Mouse (Mus musculus): Measurements from ENCODE around the gene Ifit1. TPM values are rescaled to one million over a fixed set of nuclear protein-coding genes. Genes with fewer than 3 reads are reported as not detected.
"Not testable (repeated sequence)": the region's sequence is repeated elsewhere in the genome, so short reads cannot be mapped to it uniquely, and the experiment has no call there.

Gene Ifit1
- total RNA-seq (2021), result 1 to 10 TPM; 5.1 to 6.7 TPM
- long read RNA-seq, experiment 1, transcript Ifit1-201 (2 exons, 2,656 nt), result major isoform, 6 of 6 reads
- long read RNA-seq, experiment 1, partial matches to known transcripts, result 0 of 6 reads
- long read RNA-seq, experiment 1, other reads (novel, unspliced or antisense), result 0 of 6 reads
- long read RNA-seq, experiment 2, transcript Ifit1-201 (2 exons, 2,656 nt), result major isoform, 9 of 9 reads
- long read RNA-seq, experiment 2, partial matches to known transcripts, result 0 of 9 reads
- long read RNA-seq, experiment 2, other reads (novel, unspliced or antisense), result 0 of 9 reads

DNA sequence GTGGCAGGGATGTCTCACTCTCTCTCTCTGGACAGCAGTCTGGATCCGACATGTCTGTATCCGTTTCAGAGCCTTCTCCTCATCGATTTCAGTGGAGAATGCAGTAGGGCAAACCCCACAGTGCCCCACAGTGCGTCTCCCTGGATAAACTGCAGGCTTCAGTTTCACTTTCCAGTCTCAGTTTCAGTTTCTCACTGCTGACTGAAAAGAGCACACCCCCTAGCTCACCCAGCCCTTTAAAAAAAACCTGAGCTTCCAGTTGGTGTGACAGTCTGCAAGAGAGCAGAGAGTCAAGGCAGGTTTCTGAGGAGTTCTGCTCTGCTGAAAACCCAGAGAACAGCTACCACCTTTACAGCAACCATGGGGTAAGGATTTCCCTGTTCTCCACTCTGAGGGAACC lies at the start of gene Ifit1, which contains the start of gene Ifit1bl2:
Gene Ifit1 (plus strand): TSS at position 249 of the 400 bp plus-strand sequence.
Gene Ifit1bl2 (minus strand): TSS at position 121 of the 400 bp plus-strand sequence.
- DNase-seq (ENCODE audit: low spot score in 2 of 2), result no peak

DNA sequence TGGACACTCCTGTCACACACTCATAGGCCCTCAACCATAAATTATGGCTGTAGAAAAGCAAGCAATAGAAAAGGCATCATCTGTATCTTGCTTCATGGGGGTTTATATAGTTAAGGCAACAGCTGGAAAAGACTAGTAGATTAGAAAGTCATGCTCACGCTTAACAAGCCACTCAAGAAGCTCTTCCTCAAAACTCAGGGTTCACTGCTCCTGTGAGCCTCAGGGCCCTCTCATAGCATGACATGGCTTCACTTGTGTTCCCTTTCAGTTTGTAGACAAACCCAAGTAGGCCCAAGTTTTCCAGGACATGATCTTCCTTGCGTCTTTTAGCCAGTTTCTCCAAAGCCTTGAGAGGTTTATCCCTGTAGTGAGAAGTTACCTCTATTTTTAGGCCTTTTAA lies 47.2 kb upstream of the Ifit1 start:
- no peak for DNase-seq (ENCODE audit: low spot score in 2 of 2)

DNA sequence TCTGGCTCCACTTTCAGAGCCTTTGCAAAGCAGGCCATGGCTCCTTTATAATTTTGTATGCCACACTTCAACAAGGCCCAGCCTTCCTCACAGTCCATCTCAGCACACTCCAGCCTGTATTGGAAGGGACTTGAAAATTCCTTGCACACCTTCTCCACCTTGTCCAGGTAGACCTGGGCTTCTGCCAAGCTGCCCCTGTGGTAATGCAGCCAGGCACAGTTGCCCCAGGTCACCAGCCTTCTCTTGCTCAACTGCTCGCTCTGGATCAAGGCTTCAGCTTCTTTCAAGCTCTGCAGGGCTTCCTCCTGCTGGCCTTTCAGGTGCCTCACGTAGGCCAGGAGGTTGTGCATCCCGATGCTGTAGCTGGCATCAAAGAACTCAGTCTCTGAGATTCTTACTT lies 46.1 kb upstream of the Ifit1 start:
- not testable (repeated sequence) for DNase-seq (ENCODE audit: low spot score in 2 of 2)

DNA sequence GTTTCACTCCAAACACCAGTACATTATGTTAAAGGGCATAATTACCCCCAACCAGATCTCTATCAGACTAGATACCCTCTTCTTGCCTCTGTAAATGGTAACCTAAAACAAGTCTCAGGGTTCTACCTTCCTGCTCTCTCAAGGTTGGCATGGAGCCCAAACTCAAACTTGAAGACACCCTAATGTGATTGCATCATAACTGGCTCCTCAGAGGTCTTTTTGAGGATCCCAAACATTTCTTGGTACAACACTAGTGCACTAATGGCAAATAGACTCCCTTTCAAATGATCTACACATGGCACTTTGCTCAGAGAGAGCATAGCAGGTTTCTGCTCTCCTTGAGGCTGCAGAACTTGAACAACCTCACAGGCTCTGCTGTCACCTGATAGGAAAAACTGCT lies 43.9 kb upstream of the Ifit1 start:
- DNase-seq (ENCODE audit: low spot score in 2 of 2), result no peak

DNA sequence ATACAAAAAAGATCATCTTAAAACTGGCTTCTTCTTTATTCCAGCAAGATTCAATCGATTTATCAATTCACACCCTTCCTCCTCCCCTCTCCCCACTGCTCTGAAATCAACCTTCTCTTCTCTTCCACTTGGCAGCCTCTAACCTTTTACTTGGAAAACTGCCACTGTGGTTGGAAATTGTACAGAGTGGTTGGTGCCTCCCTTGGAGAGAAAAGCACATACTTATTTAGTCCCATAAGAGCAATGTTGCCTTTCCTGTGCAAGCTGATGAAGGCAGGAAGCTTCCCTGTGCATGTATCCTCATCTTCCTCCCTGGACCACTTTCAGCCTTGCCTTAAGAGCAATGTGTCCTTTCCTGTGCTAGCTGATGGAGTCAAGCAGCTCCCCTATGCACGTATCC lies 42.3 kb upstream of the Ifit1 start:
- no peak for DNase-seq (ENCODE audit: low spot score in 2 of 2)

DNA sequence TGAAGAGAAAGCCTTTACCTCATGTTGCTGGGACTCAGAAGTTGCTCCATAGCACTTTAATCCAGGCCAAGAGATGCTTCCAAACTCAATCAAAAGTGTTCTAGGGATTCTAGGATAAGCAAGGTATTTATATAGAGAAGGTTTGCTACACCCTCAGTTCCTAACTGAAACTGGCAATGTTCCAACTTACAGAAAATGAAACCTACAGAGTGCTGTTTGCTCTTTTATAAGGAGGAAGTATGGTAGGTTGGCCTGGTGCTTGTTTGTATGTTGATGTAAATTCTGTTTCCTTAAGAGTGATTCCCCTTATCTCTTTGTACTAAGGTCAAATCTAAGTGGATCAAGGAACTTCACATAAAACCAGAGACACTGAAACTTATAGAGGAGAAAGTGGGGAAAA lies 41.4 kb upstream of the Ifit1 start:
- not testable (repeated sequence) for DNase-seq (ENCODE audit: low spot score in 2 of 2)

DNA sequence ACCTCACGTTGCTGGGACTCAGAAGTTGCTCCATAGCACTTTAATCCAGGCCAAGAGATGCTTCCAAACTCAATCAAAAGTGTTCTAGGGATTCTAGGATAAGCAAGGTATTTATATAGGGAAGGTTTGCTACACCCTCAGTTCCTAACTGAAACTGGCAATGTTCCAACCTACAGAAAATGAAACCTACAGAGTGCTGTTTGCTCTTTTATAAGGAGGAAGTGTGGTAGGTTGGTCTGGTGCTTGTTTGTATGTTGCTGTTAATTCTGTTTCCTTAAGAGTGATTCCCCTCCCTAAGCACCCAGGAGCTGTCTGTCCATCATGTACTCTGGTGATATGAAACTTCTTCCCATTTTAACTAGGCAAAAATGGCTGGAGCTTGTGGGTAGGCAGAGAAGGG lies 38.8 kb upstream of the Ifit1 start, which contains the start of gene Ifit1bl1:
Gene Ifit1bl1 (minus strand): TSS at position 69 of the 400 bp plus-strand sequence.
- DNase-seq (ENCODE audit: low spot score in 2 of 2), result not testable (repeated sequence)

DNA sequence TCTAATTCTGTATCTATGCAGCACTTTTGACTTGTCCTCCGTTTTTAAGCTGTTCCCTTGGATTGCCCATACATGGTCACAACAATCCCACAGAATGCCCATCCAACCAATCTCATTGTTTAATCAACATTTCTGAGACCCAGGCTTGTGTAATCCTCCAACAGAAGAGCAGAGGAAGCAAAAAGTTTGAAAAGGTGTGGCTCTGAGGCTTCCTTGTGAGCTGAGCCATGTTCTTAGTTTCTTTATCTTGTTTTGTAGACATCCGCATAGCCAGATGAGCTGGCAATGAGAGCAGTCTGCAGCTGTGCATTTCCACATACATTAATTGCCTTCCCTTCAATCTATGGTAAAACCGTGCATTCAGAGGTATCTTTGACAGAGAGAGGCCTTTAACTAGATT lies 35.2 kb upstream of the Ifit1 start:
- no peak for DNase-seq (ENCODE audit: low spot score in 2 of 2)

DNA sequence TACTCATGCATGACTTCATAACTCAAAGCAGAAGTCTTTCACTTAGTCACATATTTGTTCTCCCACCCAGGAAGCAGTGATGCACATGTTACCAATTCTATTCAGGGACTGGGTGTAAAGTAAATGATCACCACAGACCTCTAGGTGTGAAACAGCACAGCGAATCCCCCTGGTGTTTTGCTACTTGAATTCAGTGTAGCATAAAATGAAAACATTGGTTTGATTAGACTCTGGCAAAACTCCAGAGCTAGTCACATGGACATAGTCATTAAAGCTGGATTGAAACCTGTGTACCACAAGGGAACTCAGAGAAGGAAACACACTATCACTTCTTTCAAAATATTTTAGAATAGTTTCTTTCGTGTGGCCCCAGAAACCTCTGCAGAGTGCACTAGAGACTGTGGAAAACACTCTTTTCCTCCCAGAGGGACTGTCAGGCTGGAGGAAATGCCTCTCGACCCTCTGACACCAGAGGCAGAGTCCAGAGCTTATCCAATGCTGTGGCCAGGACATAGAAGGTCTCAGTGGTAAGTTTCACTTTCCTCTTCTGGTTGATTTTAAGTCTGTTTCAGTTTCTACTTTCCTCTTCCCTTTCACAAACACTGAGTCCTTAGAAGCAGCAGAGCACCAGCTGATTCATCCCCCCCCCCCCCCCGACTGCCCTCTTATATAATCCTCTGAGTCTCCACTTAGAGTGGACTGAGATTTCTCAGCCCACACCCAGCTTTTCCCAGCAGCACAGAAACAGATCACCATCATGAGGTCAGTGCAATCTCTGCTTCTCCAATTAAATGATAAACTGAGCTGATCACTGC lies 33.2 kb upstream of the Ifit1 start, which contains the start of gene Ifit3b:
Gene Ifit3b (plus strand): TSS at position 734 of the 815 bp plus-strand sequence.
- peak in 1 of 2 experiments; percentile 40 for DNase-seq (ENCODE audit: low spot score in 2 of 2)

DNA sequence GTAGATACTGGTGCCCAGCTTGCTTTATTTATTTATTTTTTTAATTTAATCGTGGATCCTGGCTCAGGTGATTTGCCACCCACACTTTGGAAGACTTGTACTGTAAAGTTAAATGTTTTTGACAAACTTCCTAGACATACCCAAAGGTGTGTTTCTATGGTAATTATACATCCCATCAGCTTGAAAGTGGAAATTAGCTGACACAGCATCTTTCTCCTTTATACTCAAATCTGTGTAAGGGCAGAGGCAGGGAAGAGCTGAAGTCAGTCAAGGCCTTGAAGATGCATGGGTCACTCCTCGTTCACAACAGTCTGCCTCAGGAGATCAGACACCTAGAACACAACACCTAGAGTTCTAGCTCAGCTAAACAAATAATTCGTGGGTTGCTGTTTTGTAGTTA lies 30.6 kb upstream of the Ifit1 start:
- DNase-seq (ENCODE audit: low spot score in 2 of 2), result not testable (repeated sequence)

DNA sequence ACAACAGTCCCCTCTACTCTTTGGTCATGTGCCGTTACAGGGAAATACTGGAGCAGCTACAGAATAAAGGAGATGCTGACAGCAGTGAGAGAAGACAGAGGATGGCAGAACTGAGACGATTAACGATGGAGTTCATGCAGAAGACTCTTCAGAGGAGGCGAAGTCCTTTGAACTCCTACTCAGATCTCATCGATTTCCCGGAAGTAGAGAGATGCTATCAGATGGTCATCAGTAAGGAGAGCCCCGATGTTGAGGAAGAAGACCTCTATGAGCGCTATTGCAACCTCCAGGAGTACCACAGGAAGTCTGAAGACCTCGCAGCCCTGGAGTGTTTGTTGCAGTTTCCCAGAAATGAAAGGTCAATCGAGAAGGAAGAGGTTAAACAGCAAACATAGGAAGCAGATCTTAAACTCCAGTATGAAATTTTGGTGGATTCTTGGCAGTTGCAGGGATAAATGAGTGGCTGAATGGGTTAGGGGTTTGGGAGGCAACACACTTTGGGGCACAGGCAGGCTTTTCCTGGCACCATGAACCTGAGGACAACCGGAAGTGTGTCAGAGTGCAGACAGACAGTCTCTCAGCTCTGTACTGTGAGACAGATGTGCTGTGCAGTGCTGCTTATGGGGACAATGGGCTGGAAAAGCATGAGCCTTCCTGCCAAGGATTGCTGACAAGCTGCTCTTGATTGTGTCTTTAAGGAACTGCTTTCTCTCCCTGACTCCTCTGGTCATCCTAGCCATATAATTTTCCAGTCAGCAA lies 28.2 kb upstream of the Ifit1 start:
- not testable (repeated sequence) for DNase-seq (ENCODE audit: low spot score in 2 of 2)

DNA sequence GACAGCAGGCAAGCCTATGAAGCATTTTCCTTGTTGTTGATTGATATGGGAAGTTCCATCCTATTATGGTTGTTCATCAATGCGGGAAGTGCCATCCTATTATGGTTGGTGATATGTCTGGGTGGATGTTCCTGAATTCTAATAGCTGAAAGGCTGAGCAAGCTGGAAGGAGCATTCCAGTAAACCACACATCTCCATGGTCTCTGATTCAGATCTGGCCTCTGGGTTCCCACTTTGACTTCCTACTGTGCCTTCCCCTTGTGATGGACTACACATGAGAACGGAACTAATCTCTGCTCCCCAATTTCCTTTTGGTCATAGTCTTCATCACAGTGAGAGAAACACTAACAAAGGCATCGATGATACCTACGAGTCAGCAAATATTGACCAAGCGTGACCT lies 19.8 kb upstream of the Ifit1 start:
- no peak for DNase-seq (ENCODE audit: low spot score in 2 of 2)

DNA sequence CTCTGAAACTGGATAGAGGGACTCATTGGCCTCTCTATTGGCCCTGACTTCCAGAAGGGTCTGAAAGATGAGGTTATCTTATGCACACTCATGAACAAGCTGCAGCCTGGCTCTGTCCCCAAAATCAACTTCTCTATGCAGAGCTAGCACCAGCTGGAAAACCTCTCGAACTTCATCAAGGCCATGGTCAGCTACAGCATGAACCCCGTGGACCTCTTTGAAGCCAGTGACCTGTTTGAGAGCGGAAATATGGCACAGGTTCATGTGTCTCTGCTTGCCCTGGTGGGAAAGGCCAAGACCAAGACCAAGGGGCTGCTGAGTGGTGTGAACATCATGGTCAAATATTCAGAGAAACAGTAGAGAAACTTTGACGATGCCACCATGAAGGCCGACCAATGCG lies 16.9 kb upstream of the Ifit1 start:
- no peak for DNase-seq (ENCODE audit: low spot score in 2 of 2)

DNA sequence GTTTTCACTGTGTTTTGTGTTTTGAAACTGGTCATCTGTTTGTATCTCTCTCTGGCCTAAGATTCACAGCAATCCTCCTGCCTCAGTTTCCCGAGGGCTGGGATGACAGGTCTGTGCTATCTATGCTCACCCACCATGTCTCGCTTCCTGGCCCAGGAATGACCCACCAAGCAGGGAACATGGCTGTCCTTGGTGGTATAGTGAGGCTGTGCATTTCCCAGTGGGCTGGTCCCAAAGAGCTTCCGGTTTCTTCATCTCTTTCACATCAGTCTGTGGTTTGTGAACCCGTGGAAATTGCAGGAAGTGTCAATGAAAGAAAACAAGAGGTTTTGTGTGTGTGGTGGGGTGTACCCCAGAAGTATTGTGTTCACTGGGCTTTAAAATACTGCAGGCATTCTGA lies 16.0 kb upstream of the Ifit1 start:
- no peak for DNase-seq (ENCODE audit: low spot score in 2 of 2)

DNA sequence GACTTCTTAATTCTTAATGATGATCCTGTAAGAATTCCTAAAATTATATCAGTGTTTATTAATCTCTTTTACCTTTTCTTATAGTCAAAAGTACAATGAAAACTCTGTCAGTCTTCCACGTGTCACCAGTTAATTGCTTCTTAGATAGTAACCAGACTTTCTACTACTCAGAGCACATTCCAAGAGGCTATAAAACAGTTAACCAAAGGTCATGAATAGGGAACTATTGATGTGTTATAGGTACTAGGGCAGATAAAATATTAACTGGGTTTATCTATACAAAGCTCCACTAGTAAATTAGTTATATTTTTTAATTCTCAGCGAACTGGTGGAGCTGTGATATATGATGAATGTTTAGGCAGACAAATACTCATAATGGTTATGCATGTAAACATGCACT lies 13.2 kb upstream of the Ifit1 start:
- no peak for DNase-seq (ENCODE audit: low spot score in 2 of 2)

DNA sequence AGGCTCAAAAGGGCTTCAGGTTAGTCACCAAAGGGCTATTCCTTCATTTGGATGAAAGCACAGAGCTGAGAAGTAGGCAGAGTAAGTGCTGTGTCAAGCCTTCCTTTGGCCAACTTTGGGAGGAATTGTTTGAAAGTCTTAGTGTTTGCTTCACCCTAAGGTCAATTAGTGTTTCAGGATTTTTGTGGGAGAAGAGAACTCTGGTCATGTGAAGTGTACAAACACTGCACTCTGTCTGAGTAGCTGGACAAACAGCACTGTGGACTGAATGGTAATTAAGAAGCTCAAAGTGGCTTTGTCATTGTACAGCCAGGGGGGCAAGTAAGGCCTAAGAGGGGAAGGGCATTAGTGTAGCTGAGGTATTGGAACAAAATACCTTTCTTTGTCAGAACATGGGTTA lies 9.2 kb upstream of the Ifit1 start:
- DNase-seq (ENCODE audit: low spot score in 2 of 2), result no peak

DNA sequence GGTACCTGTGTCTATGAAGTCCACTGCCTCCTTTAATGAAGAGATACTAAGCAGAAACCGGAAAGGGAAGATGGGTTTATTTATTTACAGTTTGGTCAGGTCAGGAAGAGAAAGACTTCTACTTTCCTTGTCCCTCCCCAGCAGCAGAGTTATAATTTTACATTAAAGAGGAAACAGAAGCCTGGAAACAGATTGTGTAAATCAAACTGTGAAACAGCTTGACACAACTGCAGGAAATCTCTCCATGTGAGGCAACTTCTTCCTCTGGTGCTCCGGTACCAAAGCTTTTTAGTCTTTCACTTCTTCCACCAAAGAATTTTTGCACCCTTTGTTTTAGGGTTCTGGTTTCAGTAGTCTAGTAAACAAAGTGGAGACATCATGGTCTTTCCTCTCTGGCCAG lies 7.2 kb upstream of the Ifit1 start:
- no peak for DNase-seq (ENCODE audit: low spot score in 2 of 2)

DNA sequence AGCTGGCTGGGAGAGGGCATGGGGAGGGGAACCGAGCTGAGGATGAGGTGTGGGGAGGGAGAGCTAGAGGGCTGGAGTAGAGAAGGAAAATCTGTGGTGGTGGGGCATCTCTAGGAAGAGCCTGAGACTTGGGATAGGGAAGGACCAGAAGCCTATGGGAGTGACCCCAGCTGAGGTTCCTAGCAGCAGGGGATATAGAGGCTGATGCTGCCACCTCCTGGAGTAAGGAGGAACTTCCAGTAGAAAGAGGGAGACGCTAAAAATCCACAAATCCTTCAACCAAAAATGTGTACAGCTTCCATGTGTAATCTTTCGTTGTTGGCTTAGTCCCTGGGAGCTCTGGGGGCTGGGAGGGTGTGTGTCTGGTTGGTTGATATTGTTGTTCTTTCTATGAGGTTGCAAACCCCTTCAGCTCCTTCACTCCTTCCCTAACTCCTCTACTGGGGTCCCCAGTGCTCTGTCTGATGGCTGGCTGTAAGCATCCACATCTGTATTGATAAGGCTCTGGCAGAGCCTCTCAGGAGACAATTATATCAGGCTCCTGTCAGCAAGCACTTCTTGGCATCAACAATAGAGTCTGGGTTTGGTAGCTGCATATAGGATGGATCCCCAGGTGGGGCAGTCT lies 3.6 kb upstream of the Ifit1 start:
- peak; percentile 57 to 63 for DNase-seq (ENCODE audit: low spot score in 2 of 2)

DNA sequence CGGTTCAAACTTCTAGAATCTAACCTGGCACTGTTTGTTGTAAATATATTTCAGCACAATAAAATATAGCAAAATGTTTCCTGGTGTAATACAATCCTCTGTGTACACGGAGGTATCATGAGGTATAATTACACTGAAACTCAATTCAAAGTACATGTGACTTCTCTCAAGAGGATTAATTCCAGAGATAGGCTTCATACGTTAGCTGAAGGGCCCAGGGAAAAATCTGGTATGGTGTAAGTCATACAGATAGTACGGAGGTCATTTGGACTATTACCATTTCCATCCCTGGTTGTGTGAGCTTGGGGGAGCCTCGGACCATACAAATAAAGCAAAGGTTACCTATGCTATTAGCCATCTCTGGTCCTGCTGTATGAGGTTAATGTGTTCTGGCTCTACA lies 1.9 kb downstream of the Ifit1 start:
- no peak for DNase-seq (ENCODE audit: low spot score in 2 of 2)

DNA sequence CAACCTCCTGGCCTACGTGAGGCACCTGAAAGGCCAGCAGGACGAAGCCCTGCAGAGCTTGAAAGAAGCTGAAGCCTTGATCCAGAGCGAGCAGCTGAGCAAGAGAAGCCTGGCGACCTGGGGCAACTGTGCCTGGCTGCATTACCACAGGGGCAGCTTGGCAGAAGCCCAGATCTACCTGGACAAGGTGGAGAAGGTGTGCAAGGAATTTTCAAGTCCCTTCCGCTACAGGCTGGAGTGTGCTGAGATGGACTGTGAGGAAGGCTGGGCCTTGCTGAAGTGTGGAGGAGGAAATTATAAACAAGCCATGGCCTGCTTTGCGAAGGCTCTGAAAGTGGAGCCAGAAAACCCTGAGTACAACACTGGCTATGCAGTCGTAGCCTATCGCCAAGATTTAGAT lies 7.0 kb downstream of the Ifit1 start:
- DNase-seq (ENCODE audit: low spot score in 2 of 2), result not testable (repeated sequence)

DNA sequence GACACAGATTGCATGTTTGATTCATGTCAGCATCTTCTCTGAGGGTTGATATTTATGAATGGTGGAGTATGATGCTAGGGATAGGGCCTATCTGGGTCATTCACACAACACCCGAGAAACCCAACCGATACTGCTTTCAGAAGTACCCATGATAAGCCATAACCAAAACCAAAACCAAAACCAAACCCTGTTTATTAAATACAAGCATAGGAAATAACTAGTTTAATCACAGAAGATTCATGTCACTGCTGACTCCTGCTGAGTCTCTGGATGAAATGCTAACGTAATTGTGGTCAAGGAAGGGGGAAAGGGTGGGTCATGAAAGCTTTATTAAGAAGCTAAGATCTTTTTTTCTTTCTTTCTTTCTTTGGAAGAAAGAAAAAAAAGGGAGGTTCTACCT lies 9.6 kb downstream of the Ifit1 start:
- no peak for DNase-seq (ENCODE audit: low spot score in 2 of 2)
